28 mouse cellular contexts compared by ENCODE assay signal in the genomic region with DNA sequence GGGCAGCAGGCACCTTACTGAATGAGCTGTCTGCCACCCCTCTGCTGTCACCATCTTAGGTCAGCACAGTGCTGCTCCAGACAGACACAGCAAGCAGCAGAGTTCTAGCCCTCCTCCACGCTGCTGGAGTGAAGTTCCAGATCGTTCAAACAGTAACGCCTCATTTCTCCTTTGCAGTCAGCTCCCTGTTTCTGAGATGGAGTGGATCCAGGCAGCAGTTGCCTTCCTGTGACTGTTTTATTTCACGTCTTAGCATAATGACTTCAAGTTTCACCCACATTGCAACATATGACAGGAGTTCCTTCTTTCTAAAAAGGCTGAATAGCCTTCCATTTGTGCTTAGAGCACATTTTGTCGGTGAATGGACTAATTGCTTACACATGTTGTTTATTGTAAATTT. TPM values are rescaled to one million over a fixed set of nuclear protein-coding genes. Genes with fewer than 3 reads are reported as not detected.
DNase-seq lines count a peak whose midpoint lies in the region; ATAC-seq and TF ChIP-seq lines count a peak whose summit lies in the region.
"Had no signal": no experiment of that assay in that cellular context is flagged by ENCODE, and none has a peak within 500 bp of the region (broad histone marks: within the 10 kb centered on the region; RNA-seq: fewer than 3 reads in every experiment).

No protein-coding gene starts in this region.

- intact Hi-C loops in heart, adult 2 months (cut with DNase I), result no loop called here

- WGBS in heart, embryonic 10.5 days, result 79% methylated on average over 5 of the region's 5 CpGs
- 76% methylated on average over 5 of the region's 5 CpGs for WGBS in heart, adult 2 months

- in situ Hi-C loops in CH12.LX (cut with MboI; ENCODE audit: low pct_ligation_motif_present, low pct_unique_long_range_greater_than_20kb, low sequenced_read_pairs), result no loop called here

- TF ChIP-seq RAD21 in CH12.LX (IDR thresholded peaks at IDR 0.05; ENCODE audit: low read depth, low read length), result no peak

- TF ChIP-seq EP300 in heart, adult 2 months (IDR thresholded peaks at IDR 0.05; ENCODE audit: insufficient read depth, low read depth, low read length), result no peak
- TF ChIP-seq EP300 in CH12.LX (IDR thresholded peaks at IDR 0.05; ENCODE audit: low read length), result no peak

- TF ChIP-seq CTCF in heart, adult 2 months (IDR thresholded peaks at IDR 0.05), result no peak
- TF ChIP-seq CTCF in CH12.LX (conservative IDR thresholded peaks at IDR 0.05 in 1 of 2, IDR thresholded peaks at IDR 0.05 in 1 of 2; ENCODE audit: low read depth in 2 of 2, low read length in 2 of 2), result no peak

- H3K4me1 ChIP-seq in heart, embryonic 10.5 days, result no peaks in the 10 kb centered on the region
- H3K4me1 ChIP-seq in heart, adult 2 months (ENCODE audit: control insufficient read depth, insufficient read depth, low read length), result no peaks in the 10 kb centered on the region
- H3K4me1 ChIP-seq in CH12.LX (ENCODE audit: control insufficient read depth in 1 of 2, insufficient read depth in 2 of 2), result peaks cover 18 to 78% of the 10 kb centered on the region in 2 experiments
- H3K4me1 ChIP-seq: hindbrain, embryonic 13.5 days; limb, embryonic 12.5 days; midbrain, embryonic 13.5 days had no signal

- no peak overlapping the region for H3K9ac ChIP-seq in heart, adult 2 months (ENCODE audit: low read depth, low read length)
- H3K9ac ChIP-seq in CH12.LX (ENCODE audit: insufficient read depth, low read depth), result peak overlapping the region; percentile 1; the same call in 1 of the 2 replicates
- H3K9ac ChIP-seq: hindbrain, embryonic 13.5 days; limb, embryonic 12.5 days; midbrain, embryonic 13.5 days had no signal

- dilution Hi-C loops in CH12.LX (cut with MboI; ENCODE audit: extremely low pct_ligation_motif_present, extremely low pct_unique_long_range_greater_than_20kb, low sequenced_read_pairs), result no loop called here

- H3K27ac ChIP-seq in heart, embryonic 10.5 days, result no peak overlapping the region
- H3K27ac ChIP-seq in heart, adult 2 months, result no peak overlapping the region
- peak overlapping the region; percentile 74 for H3K27ac ChIP-seq in CH12.LX (ENCODE audit: insufficient read depth, low read depth)
- H3K27ac ChIP-seq: gastrocnemius, adult 2 months; hindbrain, embryonic 13.5 days; left cerebral cortex, adult 2 months; limb, embryonic 12.5 days; midbrain, embryonic 13.5 days had no signal

- H3K27me3 ChIP-seq in heart, embryonic 10.5 days (ENCODE audit: insufficient read depth, poor library complexity, severe bottlenecking), result no peaks in the 10 kb centered on the region
- no peaks in the 10 kb centered on the region for H3K27me3 ChIP-seq in heart, adult 2 months (ENCODE audit: control insufficient read depth, insufficient read depth, low read length)
- H3K27me3 ChIP-seq in CH12.LX (replicated peaks), result no peaks in the 10 kb centered on the region
- H3K27me3 ChIP-seq: hindbrain, embryonic 13.5 days; limb, embryonic 12.5 days; midbrain, embryonic 13.5 days had no signal

- no peak for TF ChIP-seq POLR2A in heart, adult 2 months (IDR thresholded peaks at IDR 0.05; ENCODE audit: insufficient read depth, low read depth, low read length)
- TF ChIP-seq POLR2A in CH12.LX (IDR thresholded peaks at IDR 0.05; ENCODE audit: low read depth, low read length), result no peak; the same call in 1 of the 2 replicates

- no peaks in the 10 kb centered on the region for H3K79me2 ChIP-seq in heart, adult 2 months (replicated peaks; ENCODE audit: control insufficient read depth, insufficient read depth, low read length)
- peaks cover 91% of the 10 kb centered on the region for H3K79me2 ChIP-seq in CH12.LX (replicated peaks; ENCODE audit: control insufficient read depth, extremely low read depth, insufficient read depth, poor library complexity, severe bottlenecking)

- DNase-seq in heart, embryonic 10.5 days (ENCODE audit: low spot score), result peak; percentile 71
- no peak for DNase-seq in heart, adult 2 months
- no peak for DNase-seq in CH12.LX (ENCODE audit: extremely low read depth)
- DNase-seq in retina, postnatal 1 day, result no peak
- DNase-seq: adrenal gland, postnatal 25 days; cerebellum, adult 8-10 months; cerebellum, postnatal 25 days; gastrocnemius, adult 2 months; heart, postnatal 4 days; kidney, adult 9 months; kidney, postnatal 10 days; layer of hippocampus, adult 9-11 months; lung, postnatal 10 days; right cerebral cortex, postnatal 25 days; spleen, adult 18-20 months; thymus, postnatal 4 days had no signal

- H3K9me3 ChIP-seq in heart, embryonic 10.5 days, result no peaks in the 10 kb centered on the region
- H3K9me3 ChIP-seq in CH12.LX (replicated peaks; ENCODE audit: low read length), result peaks cover 7% of the 10 kb centered on the region
- H3K9me3 ChIP-seq: hindbrain, embryonic 13.5 days; limb, embryonic 12.5 days; midbrain, embryonic 13.5 days had no signal

- peak; percentile 96 for ATAC-seq in granulocyte monocyte progenitor cell, adult 5-6 weeks (replicated peaks; ENCODE audit: poor library complexity, severe bottlenecking)
- ATAC-seq in monocyte, adult 5-6 weeks (replicated peaks; ENCODE audit: insufficient number of reproducible peaks, low FRiP score, low TSS enrichment, poor library complexity, severe bottlenecking), result peak; percentile 79; the same call in 1 of the 2 replicates
- no peak for ATAC-seq in inflammation-experienced regulatory T-cells, adult 6 months
- ATAC-seq: forebrain, embryonic 14.5 days; intestine, postnatal 0 days; midbrain, embryonic 13.5 days had no signal

- no peak overlapping the region for H3K4me3 ChIP-seq in heart, embryonic 10.5 days
- no peak overlapping the region for H3K4me3 ChIP-seq in heart, adult 2 months
- peak overlapping the region in 1 of 3 experiments; percentile 21 for H3K4me3 ChIP-seq in CH12.LX (replicated peaks in 1 of 3; ENCODE audit: low read depth in 2 of 3, low read length in 2 of 3, poor library complexity in 1 of 3)
- H3K4me3 ChIP-seq: gastrocnemius, adult 2 months; hindbrain, embryonic 13.5 days; left cerebral cortex, adult 2 months; limb, embryonic 12.5 days; midbrain, embryonic 13.5 days had no signal

- H3K4me2 ChIP-seq in CH12.LX (ENCODE audit: insufficient read depth, low read depth, poor library complexity, severe bottlenecking), result peak overlapping the region; percentile 18; the same call in 1 of the 2 replicates
- H3K4me2 ChIP-seq: heart, embryonic 11.5 days; hindbrain, embryonic 13.5 days; limb, embryonic 12.5 days; liver, embryonic 11.5 days; midbrain, embryonic 13.5 days had no signal

- H3K36me3 ChIP-seq in heart, embryonic 10.5 days, result no peaks in the 10 kb centered on the region
- no peaks in the 10 kb centered on the region for H3K36me3 ChIP-seq in heart, adult 2 months (ENCODE audit: control insufficient read depth, insufficient read depth, low read length)
- peaks cover 59 to 83% of the 10 kb centered on the region in 2 experiments for H3K36me3 ChIP-seq in CH12.LX (replicated peaks in 1 of 2; ENCODE audit: control insufficient read depth in 1 of 2, insufficient read depth in 1 of 2, low read length in 1 of 2)
- H3K36me3 ChIP-seq: hindbrain, embryonic 13.5 days; limb, embryonic 12.5 days; midbrain, embryonic 13.5 days had no signal

TF ChIP-seq in CH12.LX, 34 proteins besides CTCF, POLR2A, EP300 and RAD21:
- TF ChIP-seq RCOR1 (conservative IDR thresholded peaks at IDR 0.05; ENCODE audit: low read depth, low read length) (no peak), CHD1 (IDR thresholded peaks at IDR 0.05; ENCODE audit: low read depth, low read length) (0 out of 2 replicates have a peak, but pooled peaks have one; percentile 57)

RNA-seq across cellular contexts. Expression of a gene that starts 10.3 kb away (rescaled TPM):
- 0.07 and 0.11 TPM in 2 replicates for polyA plus RNA-seq in heart, embryonic 10.5 days (2016; fragmentation: Nextera tagmentation; extraction: Ambion mirVana)
- total RNA-seq in heart, adult 2 months (2021), result under 1 TPM; 0.48 to 0.60 TPM
- polyA plus RNA-seq in heart, adult 2 months (2012; rRNA removed), result 1.8 and 2.3 TPM in 2 replicates
- total RNA-seq in CH12.LX (2012; rRNA removed) (129 and 142 TPM in 2 replicates), CH12.LX (2014; rRNA removed) (95.5 and 103 TPM in 2 replicates)
- 191 and 252 TPM in 2 replicates for polyA plus RNA-seq in CH12.LX (2012; ENCODE audit: insufficient read length, low read depth)
- 1.8 and 8.8 TPM in 2 replicates for total RNA-seq in granulocyte monocyte progenitor cell, adult 5-6 weeks (2014; fragmentation: Nextera tagmentation)
- 7.5 and 8.2 TPM in 2 replicates for total RNA-seq in granulocyte monocyte progenitor cell, adult 5-6 weeks (2017)
- total RNA-seq in monocyte, adult 5-6 weeks (2017), result 15.2 to 17.8 TPM (median 15.8 TPM) in 3 replicates
- polyA plus RNA-seq in inflammation-experienced regulatory T-cells, adult 6 months (2017; shearing (Covaris generic)), result 10 to 100 TPM; 68.7 to 92.3 (median 73.8) TPM
- total RNA-seq: gastrocnemius, adult 2 months had no signal
- polyA plus RNA-seq: neural tube, embryonic 14.5 days had no signal
